Mouse (Mus musculus) monocyte, adult 5-6 weeks (primary cell): ENCODE data around the gene Scarb1. TPM values are rescaled to one million over a fixed set of nuclear protein-coding genes. Genes with fewer than 3 reads are reported as not detected.

Experiments
- ATAC-seq: fragments of 153-309, 156-312 bp; replicated peaks from 2 replicates; pipeline ENCODE4 v1.8.0; 2017; ENCODE audit warnings: mild to moderate bottlenecking; ENCODE audit not compliant: low TSS enrichment, insufficient number of reproducible peaks, severe bottlenecking, poor library complexity, low FRiP score
- total RNA-seq: library from RNA; stranded (forward); fragments of 200-1000, 200-491, 200-594 nt; gene quantifications from 3 replicates; pipeline ENCODE4 v1.2.3, GENCODE M21; 2017

The Scarb1 gene
- total RNA-seq, 1 experiment from 2014 or later, result 77.1 TPM

- ATAC-seq, result no peak
Measured at GRCm38 (mm10) chr5:125253917-125254316, 87.0 kb downstream of the Scarb1 start.

- ATAC-seq, result no peak
Measured at GRCm38 (mm10) chr5:125253448-125253847, 87.4 kb downstream of the Scarb1 start.

- no peak for ATAC-seq
Measured at GRCm38 (mm10) chr5:125252664-125253063, 88.2 kb downstream of the Scarb1 start.

- ATAC-seq, result no peak
Measured at GRCm38 (mm10) chr5:125251885-125252615, 88.8 kb downstream of the Scarb1 start.

- no peak for ATAC-seq
Measured at GRCm38 (mm10) chr5:125249187-125249586, 91.7 kb downstream of the Scarb1 start.

- no peak for ATAC-seq
Measured at GRCm38 (mm10) chr5:125246711-125247110, 94.2 kb downstream of the Scarb1 start.

- ATAC-seq, result no peak
Measured at GRCm38 (mm10) chr5:125245534-125246151, 95.3 kb downstream of the Scarb1 start.

- no peak for ATAC-seq
Measured at GRCm38 (mm10) chr5:125244825-125245533, 95.9 kb downstream of the Scarb1 start.

- no peak for ATAC-seq
Measured at GRCm38 (mm10) chr5:125243928-125244327, 97.0 kb downstream of the Scarb1 start.

- no peak for ATAC-seq
Measured at GRCm38 (mm10) chr5:125242111-125242510, 98.8 kb downstream of the Scarb1 start.

- ATAC-seq, result no peak
Measured at GRCm38 (mm10) chr5:125241627-125242026, 99.3 kb downstream of the Scarb1 start.

GRCm38 (mm10) chr5:125240124-125240781 is 100.6 kb downstream of the Scarb1 start:
- ATAC-seq, result no peak

GRCm38 (mm10) chr5:125235874-125236273 is 105.0 kb downstream of the Scarb1 start:
- ATAC-seq, result no peak

GRCm38 (mm10) chr5:125235398-125235797 is 105.5 kb downstream of the Scarb1 start:
- ATAC-seq, result no peak

GRCm38 (mm10) chr5:125234399-125234798 is 106.5 kb downstream of the Scarb1 start:
- ATAC-seq, result no peak

GRCm38 (mm10) chr5:125233478-125233877 is 107.4 kb downstream of the Scarb1 start:
- no peak for ATAC-seq

GRCm38 (mm10) chr5:125232443-125232979 is 108.4 kb downstream of the Scarb1 start:
- ATAC-seq, result no peak

- ATAC-seq, result no peak
Measured at GRCm38 (mm10) chr5:125230463-125230862, 110.4 kb downstream of the Scarb1 start.

GRCm38 (mm10) chr5:125229097-125229496 is 111.8 kb downstream of the Scarb1 start:
- ATAC-seq, result no peak
